Mouse (Mus musculus) CH12.LX (cell line): Measurements from ENCODE around the gene Ppp2r5d. TPM values are rescaled to one million over a fixed set of nuclear protein-coding genes. Genes with fewer than 3 reads are reported as not detected.

Experiments used
- DNase-seq: peaks from one replicate; pipeline ENCODE4 v3.0.0-alpha.2; 2013; ENCODE audit errors: extremely low read depth
- H3K27ac ChIP-seq: 2 replicates; pipeline ENCODE4 v1.5.1; 2012; ENCODE audit warnings: low read depth, mild to moderate bottlenecking, control low read depth, moderate library complexity; ENCODE audit not compliant: insufficient read depth
- H3K27me3 ChIP-seq: replicated peaks from 2 replicates; pipeline ENCODE3; 2012; ENCODE audit warnings: inconsistent platforms
- H3K36me3 ChIP-seq, 2 experiments: replicated peaks in 1 of 2; 2 replicates each; pipeline versions ENCODE3 to v1.6.1; 2012; ENCODE audit warnings: inconsistent platforms in 1 of 2, low read length in 1 of 2, mild to moderate bottlenecking in 1 of 2, mixed read lengths in 1 of 2, moderate library complexity in 1 of 2; ENCODE audit not compliant: control insufficient read depth in 1 of 2, insufficient read depth in 1 of 2
- H3K4me1 ChIP-seq, 2 experiments: 2 replicates each; pipeline ENCODE4 v1.6.1; 2012; ENCODE audit warnings: inconsistent platforms in 1 of 2, moderate library complexity in 1 of 2; ENCODE audit not compliant: insufficient read depth in 2 of 2, control insufficient read depth in 1 of 2
- H3K4me2 ChIP-seq: 2 replicates; pipeline ENCODE4 v1.6.1; 2012; ENCODE audit warnings: low read depth, mild to moderate bottlenecking, control low read depth; ENCODE audit not compliant: poor library complexity, insufficient read depth, severe bottlenecking
- H3K4me3 ChIP-seq, 3 experiments: fragments of 150-350 bp in 1 of 3; sonication (generic) in 1 of 3; replicated peaks in 1 of 3; 2 replicates each; pipeline versions ENCODE3 to v1.5.1; 2011 to 2012; ENCODE audit warnings: low read depth in 2 of 3, low read length in 2 of 3, mild to moderate bottlenecking in 2 of 3, moderate library complexity in 2 of 3, control low read depth in 1 of 3, improper control_type of control experiment in 1 of 3, inconsistent platforms in 1 of 3, mixed read lengths in 1 of 3; ENCODE audit not compliant: poor library complexity in 1 of 3
- H3K79me2 ChIP-seq: replicated peaks from 2 replicates; pipeline ENCODE4 v1.6.1; 2012; ENCODE audit warnings: mild to moderate bottlenecking, moderate library complexity; ENCODE audit not compliant: control insufficient read depth, poor library complexity, insufficient read depth, severe bottlenecking; ENCODE audit errors: extremely low read depth
- H3K9ac ChIP-seq: 2 replicates; pipeline ENCODE4 v1.6.1; 2012; ENCODE audit warnings: low read depth, mild to moderate bottlenecking, control low read depth, moderate library complexity; ENCODE audit not compliant: insufficient read depth
- H3K9me3 ChIP-seq: replicated peaks from 2 replicates; pipeline ENCODE3; 2012; ENCODE audit warnings: low read length, inconsistent platforms, mixed read lengths
- E2F4 ChIP-seq: IDR thresholded peaks from 2 replicates; pipeline ENCODE4 v1.6.1; 2011; ENCODE audit warnings: low read depth, low read length, improper control_type of control experiment; ENCODE audit not compliant: insufficient replicate concordance
- ELF1 ChIP-seq: IDR thresholded peaks from 2 replicates; pipeline ENCODE4 v1.6.1; 2014; ENCODE audit warnings: low read depth, mild to moderate bottlenecking, inconsistent platforms, low read length, improper control_type of control experiment
- EP300 ChIP-seq: IDR thresholded peaks from 2 replicates; pipeline ENCODE4 v1.6.1; 2011; ENCODE audit warnings: low read length, improper control_type of control experiment
- HCFC1 ChIP-seq: IDR thresholded peaks from 2 replicates; pipeline ENCODE4 v1.6.1; 2012; ENCODE audit warnings: low read depth, mild to moderate bottlenecking, inconsistent platforms, low read length, improper control_type of control experiment
- IRF4 ChIP-seq: IDR thresholded peaks from 2 replicates; pipeline ENCODE4 v1.6.1; 2014; ENCODE audit warnings: low read depth, mild to moderate bottlenecking, inconsistent platforms, low read length, improper control_type of control experiment
- KAT2A ChIP-seq: IDR thresholded peaks from 2 replicates; pipeline ENCODE4 v1.6.1; 2012; ENCODE audit warnings: low read length, improper control_type of control experiment, inconsistent platforms; ENCODE audit not compliant: insufficient replicate concordance
- MAFK ChIP-seq: IDR thresholded peaks from 2 replicates; pipeline ENCODE4 v1.6.1; 2011; ENCODE audit warnings: low read length, improper control_type of control experiment; ENCODE audit not compliant: insufficient replicate concordance
- MAX ChIP-seq: IDR thresholded peaks from 2 replicates; pipeline ENCODE4 v1.6.1; 2011; ENCODE audit warnings: low read length, improper control_type of control experiment
- MAZ ChIP-seq: IDR thresholded peaks from 2 replicates; pipeline ENCODE4 v1.6.1; 2012; ENCODE audit warnings: low read depth, mild to moderate bottlenecking, inconsistent platforms, low read length, improper control_type of control experiment, moderate library complexity
- MYC ChIP-seq: IDR thresholded peaks from 2 replicates; pipeline ENCODE4 v1.6.1; 2011; ENCODE audit warnings: low read depth, mild to moderate bottlenecking, improper control_type of control experiment, low read length
- POLR2AphosphoS2 ChIP-seq: IDR thresholded peaks from 2 replicates; pipeline ENCODE4 v1.6.1; 2011; ENCODE audit warnings: low read depth, low read length, improper control_type of control experiment
- RCOR1 ChIP-seq: conservative IDR thresholded peaks from 2 replicates; pipeline ENCODE4 v1.6.1; 2012; ENCODE audit warnings: low read depth, mild to moderate bottlenecking, inconsistent platforms, low read length, improper control_type of control experiment
- SIN3A ChIP-seq: IDR thresholded peaks from 2 replicates; pipeline ENCODE4 v1.6.1; 2012; ENCODE audit warnings: low read length, improper control_type of control experiment, inconsistent platforms
- SMC3 ChIP-seq: IDR thresholded peaks from 2 replicates; pipeline ENCODE4 v1.6.1; 2011; ENCODE audit warnings: low read depth, low read length, improper control_type of control experiment
- UBTF ChIP-seq: IDR thresholded peaks from 2 replicates; pipeline ENCODE4 v1.6.1; 2012; ENCODE audit warnings: low read depth, mild to moderate bottlenecking, inconsistent platforms, low read length, improper control_type of control experiment, moderate library complexity
- ZC3H11A ChIP-seq: IDR thresholded peaks from 2 replicates; pipeline ENCODE4 v1.6.1; 2012; ENCODE audit warnings: low read depth, mild to moderate bottlenecking, inconsistent platforms, low read length, improper control_type of control experiment
- ZKSCAN1 ChIP-seq: IDR thresholded peaks from 2 replicates; pipeline ENCODE4 v1.6.1; 2012; ENCODE audit warnings: low read depth, inconsistent platforms, low read length, improper control_type of control experiment, borderline replicate concordance
- ZMIZ1 ChIP-seq: IDR thresholded peaks from 2 replicates; pipeline ENCODE4 v1.6.1; 2012; ENCODE audit warnings: low read depth, mild to moderate bottlenecking, inconsistent platforms, low read length, improper control_type of control experiment
- dilution Hi-C: fragments of 300-500 bp; cut with MboI; formaldehyde crosslinking; loops from 2 replicates; pipeline ENCODE4 v1.14.3; 2020; ENCODE audit warnings: low sequenced_read_pairs; ENCODE audit not compliant: extremely low pct_unique_long_range_greater_than_20kb, extremely low pct_ligation_motif_present
- in situ Hi-C: fragments of 300-500 bp; cut with MboI; formaldehyde crosslinking; loops from 3 replicates; pipeline ENCODE4 v1.14.3; 2019; ENCODE audit warnings: low sequenced_read_pairs, low pct_ligation_motif_present, low pct_unique_long_range_greater_than_20kb, mixed read lengths
- polyA plus RNA-seq: library from polyadenylated mRNA; unstranded; fragments of >175 nt; gene quantifications from 2 replicates; pipeline ENCODE4 v1.2.1, GENCODE M21; 2012; ENCODE audit warnings: low read depth; ENCODE audit not compliant: insufficient read length
- total RNA-seq, 2 experiments: library from RNA; depleted of rRNA; stranded (reverse); fragments of 300-350 nt in 1 of 2; fragments of >200 nt in 1 of 2; gene quantifications; 2 replicates each; pipeline ENCODE4 v1.2.3; 2012 to 2014

Ppp2r5d gene
- total and polyA plus RNA-seq, 3 experiments = 56.2 to 75.4 (median 57.7) TPM

DNA sequence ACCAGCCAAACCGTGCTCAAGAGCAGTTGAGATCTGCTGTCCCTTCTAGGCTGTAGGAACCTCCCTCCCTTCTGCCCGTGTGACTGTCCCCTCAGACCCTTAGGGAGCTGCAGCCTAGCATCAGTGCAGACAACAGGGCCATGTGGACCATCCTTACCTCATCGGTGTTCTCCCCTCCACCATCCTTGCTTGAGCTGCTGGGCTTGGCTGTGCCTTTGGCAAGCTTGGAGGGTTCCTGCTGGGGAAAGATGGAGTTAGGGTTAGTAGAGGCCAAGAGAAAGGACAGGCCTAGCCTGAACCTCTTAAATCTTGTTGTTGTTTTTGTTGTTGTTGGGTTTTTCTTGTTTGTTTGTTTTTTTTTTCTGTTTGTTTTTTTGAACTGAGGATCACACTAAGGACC lies 5.0 kb downstream of the Ppp2r5d start:
- dilution Hi-C loops = no loop called here
- in situ Hi-C loops = no loop called here
- H3K36me3 ChIP-seq = peaks cover 8 to 63% of the 10 kb centered on the region in 2 experiments
- DNase-seq = no peak
- no peak overlapping the region for H3K4me3 ChIP-seq
- H3K4me1 ChIP-seq = peaks cover 11 to 24% of the 10 kb centered on the region in 2 experiments
- H3K4me2 ChIP-seq = no peak overlapping the region
- H3K9me3 ChIP-seq = no peaks in the 10 kb centered on the region
- H3K27me3 ChIP-seq = no peaks in the 10 kb centered on the region
- H3K9ac ChIP-seq = no peak overlapping the region
- no peak overlapping the region for H3K27ac ChIP-seq
- no peak for TF ChIP-seq MAZ
- H3K79me2 ChIP-seq = peaks cover 12% of the 10 kb centered on the region

DNA sequence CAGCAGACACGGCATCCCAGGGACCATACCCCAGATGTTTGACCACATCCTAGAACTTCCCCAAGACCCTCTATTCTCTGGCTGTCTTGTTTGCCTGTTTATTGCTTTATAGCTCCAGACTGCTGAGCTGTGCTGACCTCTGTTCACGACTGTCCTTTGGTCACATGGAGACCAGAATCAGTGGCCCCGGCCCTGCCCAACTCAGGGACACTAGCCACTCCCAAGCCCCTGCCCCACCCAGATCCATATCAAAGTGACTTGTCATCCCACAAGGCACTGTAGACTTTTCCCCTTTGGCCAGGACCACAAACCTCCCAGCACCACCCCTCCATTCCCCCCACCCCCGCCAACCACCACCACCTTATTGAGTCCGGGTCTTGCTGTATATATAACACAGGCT lies 5.7 kb downstream of the Ppp2r5d start:
- Histone ChIP-seq H3K27me3 (no peaks in the 10 kb centered on the region), H3K9ac (no peak overlapping the region), H3K79me2 (peaks cover 10% of the 10 kb centered on the region), H3K4me3 (no peak overlapping the region), H3K9me3 (no peaks in the 10 kb centered on the region), H3K4me1 (peaks cover 11 to 24% of the 10 kb centered on the region in 2 experiments), H3K36me3 (peaks cover 8 to 66% of the 10 kb centered on the region in 2 experiments), H3K27ac (no peak overlapping the region), H3K4me2 (no peak overlapping the region)
- DNase-seq = no peak
- dilution Hi-C loops = no loop called here
- TF ChIP-seq RCOR1 (no peak), MYC (no peak), ELF1 (no peak), EP300 (no peak), ZMIZ1 (no peak), UBTF (no peak), POLR2AphosphoS2 (no peak), ZKSCAN1 (no peak), HCFC1 (no peak), SMC3 (no peak), IRF4 (no peak), MAFK (no peak), KAT2A (no peak), ZC3H11A (no peak), E2F4 (no peak), SIN3A (no peak), MAX (no peak)
- in situ Hi-C loops = no loop called here
